Mouse (Mus musculus): ENCODE measurements around the gene Gm48552.

GRCm38 (mm10) chr10:81401205-81401520 lies 12.4 kb downstream of the Gm48552 start:
- TF ChIP-seq CTCF (IDR thresholded peaks at IDR 0.05; ENCODE audit: low read depth) (no peak), EP300 (optimal IDR thresholded peaks at IDR 0.05) (no peak)
